Mouse (Mus musculus): ENCODE measurements around the gene Nop2. TPM values are rescaled to one million over a fixed set of nuclear protein-coding genes. Genes with fewer than 3 reads are reported as not detected.

Nop2 gene
- 16.9 and 17.7 TPM in 2 replicates for polyA plus RNA-seq (2015; fragmentation: Nextera tagmentation; extraction: Ambion mirVana)

DNA sequence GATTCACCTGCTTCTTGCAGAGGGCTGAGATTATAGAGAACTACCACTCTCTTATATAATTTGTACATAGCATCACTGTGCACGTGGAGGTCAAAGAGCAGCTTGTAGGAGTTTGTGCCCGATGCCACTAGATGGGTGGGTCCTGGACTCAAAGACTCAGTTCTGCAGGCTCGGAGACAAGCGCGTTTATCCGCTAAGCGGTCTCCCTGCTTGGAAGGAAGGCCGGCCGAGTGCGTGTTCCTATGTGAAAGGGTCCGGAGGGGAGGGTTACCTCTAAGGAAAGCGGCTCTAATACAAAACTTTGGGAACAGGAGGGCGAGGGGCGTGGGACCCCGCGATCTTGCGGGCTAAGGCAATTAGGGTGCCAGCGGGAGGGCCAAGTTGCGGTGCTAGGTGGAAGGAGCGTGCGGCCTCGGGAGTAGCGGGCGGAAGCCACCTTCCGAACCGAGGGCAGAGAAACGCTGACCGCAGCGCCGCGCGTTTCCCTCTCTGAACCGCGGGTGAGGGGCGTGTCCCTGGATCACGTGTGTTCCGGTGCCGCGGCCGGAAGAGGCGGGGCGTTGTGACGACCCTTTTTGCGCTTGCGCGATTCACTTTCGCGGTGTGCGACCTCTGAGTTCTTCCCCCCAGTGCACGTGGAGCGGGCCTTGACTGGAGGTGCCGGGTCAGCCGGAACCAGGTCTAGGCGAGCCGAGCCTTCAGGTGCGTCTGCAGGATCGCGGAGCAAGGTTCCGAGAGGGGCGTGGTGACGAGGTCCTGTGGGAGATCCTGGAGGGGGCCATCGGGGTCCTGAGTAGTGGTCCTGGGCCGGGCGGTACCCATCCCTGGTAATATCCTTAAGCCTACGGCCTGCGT lies at the start of gene Nop2:
Nop2 (plus strand) TSS at position 608 of the 855 bp plus-strand sequence.
- Histone ChIP-seq H3K4me1 (ENCODE audit: insufficient read depth, low read depth, low read length) (peaks cover 2% of the 10 kb centered on the region; the same call in 1 of the 2 replicates), H3K27me3 (replicated peaks; ENCODE audit: insufficient read depth, low read length) (no peaks in the 10 kb centered on the region), H3K9ac (replicated peaks; ENCODE audit: low read depth) (peak within 1 kb of the TSS; percentile 69), H3K4me3 (ENCODE audit: low read depth, low read length) (peak within 1 kb of the TSS; percentile 78), H3K4me2 (replicated peaks; ENCODE audit: low read depth, low read length) (peak within 1 kb of the TSS; percentile 91), H3K9me3 (ENCODE audit: low read length) (no peaks in the 10 kb centered on the region), H3K27ac (ENCODE audit: low read length) (peak within 1 kb of the TSS; percentile 68), H3K36me3 (ENCODE audit: insufficient read depth, low read length) (peaks cover 25% of the 10 kb centered on the region)
- DNase-seq (ENCODE audit: low spot score) (peak; percentile 97), ATAC-seq (peak; percentile 97)
- under 1% methylated on average over 53 of the region's 66 CpGs for WGBS
- TF ChIP-seq CTCF (IDR thresholded peaks at IDR 0.05) (no peak), EP300 (IDR thresholded peaks at IDR 0.05) (0 out of 2 replicates have a peak, but pooled peaks have one; percentile 19)

DNA sequence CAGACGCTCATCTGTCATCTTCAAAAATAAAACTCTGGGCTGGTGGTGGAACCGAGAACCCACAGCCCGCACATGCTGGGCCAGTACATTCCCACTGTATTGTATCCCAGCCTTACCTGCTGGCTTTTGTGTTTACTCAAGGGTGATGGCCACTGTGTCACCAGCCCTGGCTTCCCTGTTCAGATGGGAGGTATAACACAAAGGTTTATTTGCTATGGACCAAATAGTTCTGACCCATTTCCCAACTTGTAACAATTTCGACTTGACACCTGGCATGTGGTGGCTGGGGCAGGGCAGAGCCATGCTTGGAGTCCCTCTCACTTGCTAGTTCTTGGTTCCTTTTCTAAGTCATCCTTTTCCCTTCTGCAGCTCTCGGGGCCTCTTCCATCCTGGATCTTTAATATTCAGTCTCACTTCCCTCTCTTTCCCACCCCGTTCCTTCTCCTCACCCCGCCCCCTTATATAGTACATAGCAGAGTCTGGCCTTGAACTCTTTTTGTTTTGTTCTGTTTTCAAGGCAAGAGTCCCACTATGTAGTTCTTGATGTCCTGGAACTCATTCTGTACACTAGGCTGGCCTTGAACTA lies 48.8 kb upstream of the Nop2 start:
- Histone ChIP-seq H3K27me3 (replicated peaks; ENCODE audit: insufficient read depth, low read length) (no peaks in the 10 kb centered on the region), H3K4me1 (ENCODE audit: insufficient read depth, low read depth, low read length) (peaks cover 4% of the 10 kb centered on the region; the same call in 1 of the 2 replicates), H3K9ac (replicated peaks; ENCODE audit: low read depth) (no peak overlapping the region), H3K4me3 (ENCODE audit: low read depth, low read length) (no peak overlapping the region), H3K4me2 (replicated peaks; ENCODE audit: low read depth, low read length) (no peak overlapping the region), H3K36me3 (ENCODE audit: insufficient read depth, low read length) (no peaks in the 10 kb centered on the region), H3K27ac (ENCODE audit: low read length) (no peak overlapping the region), H3K9me3 (ENCODE audit: low read length) (no peaks in the 10 kb centered on the region)
- 83% methylated on average over 7 of the region's 7 CpGs for WGBS
- ATAC-seq = no peak
- TF ChIP-seq EP300 (IDR thresholded peaks at IDR 0.05) = no peak
- no peak for DNase-seq (ENCODE audit: low spot score)

DNA sequence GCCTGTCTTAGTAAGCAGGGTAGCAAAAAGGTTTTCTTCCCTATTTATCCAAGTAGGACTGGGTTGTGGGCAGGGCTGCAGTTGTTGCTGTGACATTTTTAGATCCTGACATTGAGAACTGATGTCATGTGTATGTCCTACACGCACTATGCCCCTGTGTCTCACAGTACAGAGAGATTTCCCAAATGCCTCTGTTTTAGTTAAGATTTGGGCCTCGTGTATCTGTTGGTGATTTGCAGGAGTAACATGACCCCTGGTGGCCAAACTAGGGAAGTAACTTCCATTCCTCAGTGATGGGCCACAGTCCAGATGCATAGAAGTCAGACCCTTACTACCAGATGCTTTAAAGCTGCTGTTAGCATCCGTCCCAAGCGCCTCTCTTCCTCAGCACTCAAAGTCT lies 47.3 kb upstream of the Nop2 start:
- DNase-seq (ENCODE audit: low spot score) = peak; percentile 89
- peak; percentile 13 for ATAC-seq
- no peak overlapping the region for H3K9ac ChIP-seq (replicated peaks; ENCODE audit: low read depth)

DNA sequence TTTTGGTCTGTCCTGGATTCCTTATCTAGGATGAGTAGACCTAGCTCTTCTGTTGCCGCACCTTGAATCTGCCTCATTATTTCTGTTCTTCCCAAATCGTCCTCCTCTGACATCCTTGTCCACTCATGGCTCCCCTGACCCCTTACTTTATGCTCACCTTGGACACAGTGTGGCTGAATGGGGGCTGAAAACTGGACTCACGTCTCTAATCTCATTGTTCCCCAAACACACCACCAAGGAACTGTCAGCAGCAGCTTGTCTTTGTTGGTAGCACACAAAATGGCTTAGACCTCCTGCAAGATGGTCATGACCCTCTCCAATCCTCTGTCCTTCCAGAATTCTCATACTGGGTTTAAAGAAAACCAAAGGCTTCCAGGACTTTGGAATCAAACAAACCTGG lies 43.8 kb upstream of the Nop2 start:
- WGBS = 61% methylated on average over 3 of the region's 3 CpGs
- DNase-seq (ENCODE audit: low spot score) = no peak

More for the DNA sequence above, 47.3 kb upstream of the Nop2 start:
- 2% methylated on average over 4 of the region's 4 CpGs for whole genome bisulfite sequencing
- Histone ChIP-seq H3K9me3 (ENCODE audit: low read length) (no peaks in the 10 kb centered on the region), H3K4me1 (ENCODE audit: insufficient read depth, low read depth, low read length) (peaks cover 4% of the 10 kb centered on the region; the same call in 1 of the 2 replicates), H3K27ac (ENCODE audit: low read length) (no peak overlapping the region), H3K4me2 (replicated peaks; ENCODE audit: low read depth, low read length) (no peak overlapping the region), H3K36me3 (ENCODE audit: insufficient read depth, low read length) (no peaks in the 10 kb centered on the region), H3K27me3 (replicated peaks; ENCODE audit: insufficient read depth, low read length) (no peaks in the 10 kb centered on the region), H3K4me3 (ENCODE audit: low read depth, low read length) (no peak overlapping the region)
- TF ChIP-seq CTCF (IDR thresholded peaks at IDR 0.05) (peak; percentile 94), EP300 (IDR thresholded peaks at IDR 0.05) (no peak)

DNA sequence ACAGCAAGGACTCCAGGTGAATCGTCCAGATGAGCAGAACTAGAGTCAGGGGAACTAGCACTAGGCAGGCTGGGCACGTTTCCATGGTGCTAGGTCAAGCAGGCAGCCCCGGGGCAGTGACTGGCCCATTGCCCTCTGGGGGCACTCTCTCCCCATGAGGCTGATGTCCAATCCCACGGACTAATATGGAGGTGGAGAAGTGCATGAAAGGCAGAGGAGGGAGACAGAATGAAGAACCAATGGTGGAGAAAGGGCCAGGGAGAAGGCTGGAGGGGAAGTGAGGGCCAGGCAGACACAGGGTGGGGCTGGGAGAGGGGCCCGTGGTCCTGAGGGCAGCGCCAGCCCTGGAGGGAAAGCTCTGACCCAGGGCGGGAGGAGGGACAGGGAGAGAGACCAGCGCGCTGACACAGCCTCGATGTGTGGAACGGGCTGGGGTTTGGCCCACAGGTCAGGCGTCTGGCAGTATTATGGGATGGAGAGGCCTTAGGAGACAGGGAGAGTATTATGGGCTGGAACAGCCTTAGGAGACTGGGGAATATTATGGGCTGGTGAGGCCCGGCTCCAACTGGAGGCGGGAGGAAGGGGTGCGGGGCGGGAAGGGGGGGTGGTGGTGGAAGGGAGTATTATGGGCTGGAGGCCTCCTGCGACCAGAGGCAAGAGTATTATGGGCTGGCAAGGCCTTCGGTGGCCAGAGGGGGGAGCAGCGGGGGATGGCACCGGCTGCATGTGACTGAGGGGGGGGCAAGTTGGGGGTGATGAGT lies 43.0 kb upstream of the Nop2 start:
- DNase-seq (ENCODE audit: low spot score) = peak; percentile 96
- WGBS = 4% methylated on average over 16 of the region's 20 CpGs

More for the DNA sequence above, 43.8 kb upstream of the Nop2 start:
- Histone ChIP-seq H3K9ac (replicated peaks; ENCODE audit: low read depth) (no peak overlapping the region), H3K27ac (ENCODE audit: low read length) (peak overlapping the region; percentile 84; the same call in 1 of the 2 replicates), H3K9me3 (ENCODE audit: low read length) (no peaks in the 10 kb centered on the region), H3K4me1 (ENCODE audit: insufficient read depth, low read depth, low read length) (peaks cover 5% of the 10 kb centered on the region), H3K27me3 (replicated peaks; ENCODE audit: insufficient read depth, low read length) (no peaks in the 10 kb centered on the region), H3K4me2 (replicated peaks; ENCODE audit: low read depth, low read length) (no peak overlapping the region), H3K36me3 (ENCODE audit: insufficient read depth, low read length) (no peaks in the 10 kb centered on the region), H3K4me3 (ENCODE audit: low read depth, low read length) (no peak overlapping the region)
- TF ChIP-seq CTCF (IDR thresholded peaks at IDR 0.05) (no peak), EP300 (IDR thresholded peaks at IDR 0.05) (no peak)
- no peak for ATAC-seq

More for the DNA sequence above, 43.0 kb upstream of the Nop2 start:
- no peak overlapping the region for H3K4me3 ChIP-seq (ENCODE audit: low read depth, low read length)
- H3K4me1 ChIP-seq (ENCODE audit: insufficient read depth, low read depth, low read length) = peaks cover 5% of the 10 kb centered on the region
- H3K4me2 ChIP-seq (replicated peaks; ENCODE audit: low read depth, low read length) = peak overlapping the region; percentile 49
- ATAC-seq = peak; percentile 79
- H3K27me3 ChIP-seq (replicated peaks; ENCODE audit: insufficient read depth, low read length) = no peaks in the 10 kb centered on the region
- TF ChIP-seq EP300 (IDR thresholded peaks at IDR 0.05) = 0 out of 2 replicates have a peak, but pooled peaks have one; percentile 15
- peak; percentile 56 for TF ChIP-seq CTCF (IDR thresholded peaks at IDR 0.05)
- no peak overlapping the region for H3K9ac ChIP-seq (replicated peaks; ENCODE audit: low read depth)
- no peaks in the 10 kb centered on the region for H3K9me3 ChIP-seq (ENCODE audit: low read length)
- peak overlapping the region; percentile 84 for H3K27ac ChIP-seq (ENCODE audit: low read length)
- H3K36me3 ChIP-seq (ENCODE audit: insufficient read depth, low read length) = no peaks in the 10 kb centered on the region

Data from lung, postnatal 0 days (tissue).